Mouse (Mus musculus) layer of hippocampus, adult 2 months (tissue): ENCODE data around the gene Elmsan1. TPM values are rescaled to one million over a fixed set of nuclear protein-coding genes. Genes with fewer than 3 reads are reported as not detected.

Experiments used
- DNase-seq, 2 experiments: peaks; one replicate each; pipeline ENCODE4 v3.0.0; 2022; ENCODE audit warnings: low spot score in 2 of 2
- H3K27ac ChIP-seq: fragments of 200-600 bp; 2 replicates; pipeline ENCODE4 v1.8.1; 2022
- H3K4me3 ChIP-seq: fragments of 200-600 bp; 2 replicates; pipeline ENCODE4 v1.8.1; 2022; ENCODE audit warnings: mild to moderate bottlenecking
- CTCF ChIP-seq: fragments of 200-600 bp; conservative IDR thresholded peaks from 2 replicates; pipeline ENCODE4 v1.8.1; 2022; ENCODE audit warnings: antibody characterized with exemption, mild to moderate bottlenecking, moderate library complexity
- total RNA-seq, 2 experiments: library from RNA; stranded (reverse); gene quantifications; 2 replicates each; pipeline ENCODE4 v1.2.3; 2021

Gene Elmsan1
- total RNA-seq, 2 experiments from 2014 or later = 24.6 to 27.2 TPM

DNA sequence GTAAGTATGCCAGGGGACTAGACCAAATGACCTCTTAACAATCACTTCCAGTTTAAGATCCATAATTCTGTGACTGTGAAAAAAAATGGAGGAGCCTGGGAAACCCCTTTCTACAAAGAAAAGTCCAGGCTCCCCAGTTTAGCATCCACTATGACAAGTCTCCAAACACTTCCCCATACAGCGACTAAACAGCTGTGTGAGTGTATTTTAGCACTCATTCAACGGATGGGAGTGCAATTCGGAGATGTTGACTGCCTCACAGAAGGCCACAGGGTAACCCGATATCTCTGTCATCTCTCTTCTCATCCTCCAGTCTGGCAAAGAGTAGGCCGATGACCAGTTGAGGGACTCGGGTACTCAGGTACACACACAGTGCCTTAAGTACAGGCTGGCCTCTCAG is 23.5 kb downstream of the Elmsan1 start:
- DNase-seq = no peak
- no peak for TF ChIP-seq CTCF
- no peak overlapping the region for H3K4me3 ChIP-seq

DNA sequence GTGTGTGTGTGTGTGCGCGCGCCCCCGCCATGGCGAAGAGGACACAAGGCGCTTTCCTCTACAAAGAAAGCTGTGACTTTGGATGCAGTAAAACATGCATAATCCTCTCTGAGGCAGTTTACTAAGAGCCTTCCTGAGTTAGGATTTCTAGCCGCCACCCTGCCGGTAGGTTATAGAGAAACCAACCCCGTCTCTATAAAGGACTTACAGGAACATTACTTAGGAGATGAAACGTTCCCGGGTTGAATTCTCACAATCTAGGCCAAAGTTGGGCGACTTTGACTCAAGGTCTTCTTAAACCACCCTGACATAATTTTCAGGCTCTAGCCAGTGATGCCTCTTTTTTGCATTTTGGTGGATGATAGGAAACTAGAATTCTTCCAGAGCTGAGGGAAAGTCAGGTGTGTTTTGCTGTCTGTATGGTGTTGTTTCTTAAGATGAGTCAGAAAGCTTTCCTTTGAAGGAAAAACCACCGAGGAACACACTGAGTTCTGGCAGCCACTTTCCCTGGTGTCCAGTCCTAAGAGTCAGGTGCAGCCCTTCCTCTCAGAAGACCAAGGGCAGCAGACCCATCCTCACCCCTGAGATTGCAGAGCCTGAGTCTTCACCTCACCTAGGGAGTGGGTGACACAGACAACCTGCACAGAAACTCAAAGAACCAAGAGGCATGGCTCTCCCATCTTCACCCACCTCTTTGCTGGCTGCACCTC is 24.1 kb downstream of the Elmsan1 start:
- TF ChIP-seq CTCF = peak; percentile 20
- DNase-seq = no peak
- Histone ChIP-seq H3K27ac (peak overlapping the region; percentile 81), H3K4me3 (peak overlapping the region; percentile 87; the same call in 1 of the 2 replicates)

More for the DNA sequence above, 23.5 kb downstream of the Elmsan1 start:
- no peak overlapping the region for H3K27ac ChIP-seq

DNA sequence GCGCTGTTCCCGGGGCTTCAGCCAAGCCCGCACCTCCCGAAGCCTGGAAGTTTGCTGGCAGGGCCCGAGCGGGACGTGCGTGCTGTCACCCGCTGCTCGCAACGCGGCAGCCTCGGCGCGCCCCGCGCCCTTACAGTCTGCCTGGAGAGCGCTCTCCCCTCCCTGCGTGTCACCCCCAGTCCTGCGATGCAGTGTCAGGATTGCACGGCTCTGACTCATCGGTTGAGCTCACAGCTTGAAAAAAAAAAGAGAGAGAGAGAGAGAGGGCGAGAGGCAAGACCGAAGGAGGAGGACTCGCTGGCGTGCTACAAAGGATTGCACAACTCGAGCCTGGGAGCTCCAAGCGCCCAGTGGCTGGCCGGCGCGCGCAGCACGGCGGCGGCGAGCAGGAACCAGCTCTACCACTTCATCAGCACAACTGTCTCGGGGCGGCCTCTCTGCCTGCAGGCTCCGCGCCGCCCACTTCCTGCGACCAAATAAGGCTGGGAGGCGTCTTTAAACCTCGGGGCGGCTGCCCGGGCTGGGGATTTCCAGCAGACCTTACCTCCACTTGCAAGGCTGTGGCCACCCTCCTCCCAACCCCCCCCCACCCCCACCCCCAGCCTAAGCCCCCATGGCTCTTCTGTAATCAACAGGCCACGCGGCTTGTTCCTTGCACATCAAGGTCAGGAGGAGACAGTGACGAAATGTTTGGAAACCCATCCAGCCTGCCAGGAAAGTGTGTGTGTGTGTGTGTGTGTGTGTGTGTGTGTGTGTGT is 24.9 kb downstream of the Elmsan1 start:
- Histone ChIP-seq H3K4me3 (peak overlapping the region; percentile 87), H3K27ac (peak overlapping the region; percentile 97)
- peak; percentile 87 to 92 for DNase-seq
- TF ChIP-seq CTCF = no peak; the same call in 1 of the 2 replicates

DNA sequence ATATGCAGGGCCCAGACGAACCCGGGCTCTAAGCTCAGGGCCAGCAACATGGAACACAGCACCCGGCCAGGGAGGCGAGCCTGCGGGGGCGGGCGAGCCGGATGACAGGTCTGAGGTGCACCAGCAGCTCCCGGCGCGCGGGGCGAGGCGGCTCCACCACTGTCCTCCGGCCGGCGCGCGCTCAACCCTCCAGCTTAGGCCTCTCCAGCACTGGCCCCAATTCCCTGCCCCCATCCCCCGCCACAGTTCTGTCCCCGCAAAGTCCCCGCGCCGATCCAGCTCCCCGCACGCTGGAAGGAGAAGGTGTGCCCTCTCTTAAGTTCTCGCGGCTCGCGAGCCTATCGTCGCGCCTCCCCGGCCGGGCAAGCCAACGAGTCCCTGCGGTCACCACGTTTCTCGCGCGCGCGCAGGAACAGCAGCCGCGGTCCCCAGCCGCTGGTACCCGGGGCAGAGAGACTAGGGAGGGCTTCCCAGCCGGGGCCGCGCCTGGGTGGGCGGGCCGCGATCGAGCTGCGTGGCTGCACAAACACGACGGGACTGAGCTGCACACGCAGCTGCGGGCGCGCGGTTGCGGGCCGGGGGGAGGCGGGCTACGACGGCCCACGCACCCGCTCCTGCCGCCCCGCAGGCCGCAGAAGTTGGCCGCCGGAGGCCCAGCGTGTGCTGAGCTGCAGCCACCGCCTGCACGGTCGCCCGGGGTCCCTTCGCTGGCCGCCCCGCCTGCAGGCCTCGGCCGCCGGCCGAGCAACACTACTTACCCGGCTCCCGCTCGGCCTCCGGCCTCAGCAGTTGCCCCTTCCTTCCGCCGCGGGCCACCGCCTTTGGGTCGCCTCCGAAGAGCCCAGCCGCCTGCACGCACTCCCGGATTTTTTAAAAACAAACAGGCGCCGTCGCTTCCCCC is 25.7 kb downstream of the Elmsan1 start:
- TF ChIP-seq CTCF = no peak
- Histone ChIP-seq H3K27ac (peak overlapping the region; percentile 97), H3K4me3 (peak overlapping the region; percentile 87)
- DNase-seq = peak in 1 of 2 experiments; percentile 56

DNA sequence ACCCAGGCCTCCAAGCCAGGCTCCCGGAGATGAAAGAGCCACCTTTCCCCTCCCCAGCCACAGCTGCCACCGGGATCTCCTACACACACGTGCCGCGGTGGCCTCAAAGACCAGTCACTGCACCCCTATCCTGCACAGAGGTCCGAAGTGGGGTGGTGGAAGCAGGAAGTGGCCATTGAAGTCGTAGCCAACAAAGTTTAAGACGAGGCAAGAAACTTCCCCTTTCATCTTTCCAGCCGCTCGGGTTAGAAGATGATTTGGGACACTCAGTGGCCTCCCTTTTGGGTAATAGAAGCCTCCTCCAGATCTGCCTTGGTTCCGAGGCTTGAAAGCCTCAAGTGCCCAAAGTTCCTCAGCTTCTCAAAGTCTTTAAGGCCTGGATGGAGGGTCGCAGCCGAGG is 26.4 kb downstream of the Elmsan1 start:
- no peak for TF ChIP-seq CTCF
- Histone ChIP-seq H3K27ac (peak overlapping the region; percentile 97), H3K4me3 (peak overlapping the region; percentile 87)
- DNase-seq = no peak

DNA sequence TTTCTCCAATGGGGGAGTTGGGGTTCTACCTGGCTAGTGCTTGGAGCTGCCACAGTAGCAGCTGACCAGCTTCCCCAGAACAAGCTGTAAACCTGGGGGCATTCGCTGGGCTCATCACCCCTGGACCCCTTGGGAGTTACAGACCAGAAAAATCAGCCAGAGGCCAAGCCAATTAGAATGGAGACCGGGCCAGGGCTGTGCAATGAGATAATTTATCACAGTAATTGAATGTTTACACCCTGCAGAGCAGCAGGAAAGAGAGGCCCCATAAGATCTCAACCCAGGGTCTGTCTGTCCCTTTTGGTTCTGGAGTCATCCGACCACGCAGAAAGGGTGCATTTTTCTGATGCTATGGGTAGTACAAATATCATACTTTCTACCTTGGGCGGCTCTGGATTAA is 26.9 kb downstream of the Elmsan1 start:
- Histone ChIP-seq H3K27ac (peak overlapping the region; percentile 97; the same call in 1 of the 2 replicates), H3K4me3 (peak overlapping the region; percentile 87)
- DNase-seq = no peak
- no peak for TF ChIP-seq CTCF

DNA sequence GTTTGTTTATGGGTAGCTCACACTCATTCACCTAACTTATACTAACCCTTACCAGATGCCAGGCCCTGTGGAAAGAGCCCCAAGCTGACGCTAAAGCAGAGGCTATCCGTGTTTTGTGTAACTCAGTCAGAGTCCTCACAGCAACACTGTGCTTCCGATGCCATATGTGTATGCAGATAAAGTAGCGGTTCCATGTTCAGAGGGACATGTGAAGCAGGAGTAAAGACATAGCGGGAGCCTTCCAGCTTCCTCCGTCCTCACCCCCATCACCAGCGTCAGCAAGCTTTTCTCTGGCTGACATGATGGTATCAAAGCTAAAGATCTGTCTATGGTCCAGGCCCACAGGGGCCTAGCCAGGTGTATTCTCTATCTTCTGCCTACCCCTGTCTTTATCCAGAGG is 27.5 kb downstream of the Elmsan1 start:
- DNase-seq = no peak
- H3K4me3 ChIP-seq = peak overlapping the region; percentile 87
- peak overlapping the region; percentile 97; the same call in 1 of the 2 replicates for H3K27ac ChIP-seq
- no peak for TF ChIP-seq CTCF

DNA sequence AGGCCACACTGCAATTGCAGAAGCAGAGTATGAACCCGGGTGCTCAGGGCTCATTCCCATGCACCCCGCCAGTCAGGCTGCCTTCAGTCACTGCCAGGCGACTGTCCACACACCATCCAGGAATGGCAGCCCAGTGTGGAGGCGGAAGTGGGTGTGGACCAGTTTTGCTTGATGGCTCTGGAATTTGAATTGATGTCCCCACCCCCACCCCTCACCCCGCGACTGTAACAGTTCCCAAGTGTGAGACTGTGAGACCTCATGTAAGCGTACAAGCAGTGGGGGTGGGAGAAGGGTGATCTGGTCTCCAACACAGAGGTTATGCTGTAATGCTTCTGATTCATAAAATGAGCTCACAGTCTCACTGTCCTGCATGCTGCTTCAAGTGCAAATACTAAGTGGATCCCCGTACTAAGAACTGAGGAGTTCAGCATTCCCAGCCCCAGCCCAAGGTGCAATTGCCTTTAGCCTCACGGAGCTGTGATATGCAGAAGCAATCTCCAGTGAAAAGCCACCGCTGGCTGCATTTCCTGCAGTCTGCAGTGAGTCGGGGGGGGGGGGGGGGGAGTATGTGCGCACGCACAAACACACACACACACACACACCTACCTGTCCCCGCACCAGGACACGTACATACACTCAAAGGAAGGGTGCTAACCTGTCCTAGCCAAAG is 28.4 kb downstream of the Elmsan1 start:
- no peak for TF ChIP-seq CTCF
- Histone ChIP-seq H3K4me3 (no peak overlapping the region), H3K27ac (no peak overlapping the region)
- DNase-seq = no peak

GRCm38 (mm10) chr12:84188881-84189444 is 29.7 kb downstream of the Elmsan1 start:
- no peak for TF ChIP-seq CTCF
- H3K27ac ChIP-seq = peak overlapping the region; percentile 68
- DNase-seq = no peak

GRCm38 (mm10) chr12:84187752-84188601 is 30.7 kb downstream of the Elmsan1 start:
- no peak for DNase-seq
- Histone ChIP-seq H3K4me3 (no peak overlapping the region), H3K27ac (peak overlapping the region; percentile 68)
- TF ChIP-seq CTCF = peak; percentile 16; the same call in 1 of the 2 replicates

More at GRCm38 (mm10) chr12:84188881-84189444, 29.7 kb downstream of the Elmsan1 start:
- H3K4me3 ChIP-seq = no peak overlapping the region

GRCm38 (mm10) chr12:84186950-84187349 is 31.7 kb downstream of the Elmsan1 start:
- no peak for TF ChIP-seq CTCF
- Histone ChIP-seq H3K27ac (peak overlapping the region; percentile 68), H3K4me3 (no peak overlapping the region)
- no peak for DNase-seq
